Mouse (Mus musculus): ENCODE measurements around the gene H2-Eb2.

The H2-Eb2 gene

DNA sequence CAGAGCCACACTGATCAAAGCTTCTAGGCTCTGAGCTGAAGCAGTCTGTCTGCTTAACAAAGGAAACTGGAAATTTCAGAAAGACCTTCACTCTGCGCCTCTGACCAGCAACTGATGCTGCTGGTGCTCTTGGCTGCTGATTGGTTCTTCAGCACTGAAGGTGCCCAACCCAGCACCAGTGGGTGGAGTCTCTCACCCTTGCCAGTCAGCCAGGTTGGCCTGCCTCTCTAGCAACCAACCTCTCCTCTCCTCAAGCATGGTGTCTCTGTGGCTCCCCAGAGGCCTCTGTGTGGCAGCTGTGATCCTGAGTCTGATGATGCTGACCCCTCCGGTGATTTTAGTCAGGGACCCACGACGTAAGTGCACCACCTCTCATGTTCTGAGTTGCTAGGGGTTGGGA lies at the start of gene H2-Eb2:
TSS of gene H2-Eb2 (plus strand) at position 230 of the 400 bp plus-strand sequence.
- no peak for DNase-seq

- no peak for DNase-seq
These were observed 44.9 kb upstream of the H2-Eb2 start for GRCm38 (mm10) chr17:34280499-34281038.

DNA sequence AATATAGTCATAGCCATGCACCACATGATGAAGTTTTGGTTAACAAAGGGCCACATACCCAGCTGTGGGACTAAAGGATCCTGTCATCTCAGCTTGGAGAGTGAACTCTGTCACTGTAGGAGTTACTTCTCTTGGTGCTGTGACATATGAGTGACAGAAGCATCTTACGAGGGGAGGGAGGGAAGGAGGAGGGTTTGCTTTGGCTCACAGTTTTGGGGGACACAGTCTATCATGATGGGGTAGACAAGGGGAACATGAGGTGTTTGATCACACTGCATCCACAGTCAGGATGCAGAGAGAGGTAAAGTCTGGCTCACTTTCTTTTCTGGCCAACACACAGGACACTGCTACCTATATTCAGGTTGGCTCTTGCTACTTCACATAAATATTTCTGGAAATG lies 43.6 kb upstream of the H2-Eb2 start:
- DNase-seq: no peak

GRCm38 (mm10) chr17:34285371-34285770 lies 40.1 kb upstream of the H2-Eb2 start:
- no peak for DNase-seq

DNA sequence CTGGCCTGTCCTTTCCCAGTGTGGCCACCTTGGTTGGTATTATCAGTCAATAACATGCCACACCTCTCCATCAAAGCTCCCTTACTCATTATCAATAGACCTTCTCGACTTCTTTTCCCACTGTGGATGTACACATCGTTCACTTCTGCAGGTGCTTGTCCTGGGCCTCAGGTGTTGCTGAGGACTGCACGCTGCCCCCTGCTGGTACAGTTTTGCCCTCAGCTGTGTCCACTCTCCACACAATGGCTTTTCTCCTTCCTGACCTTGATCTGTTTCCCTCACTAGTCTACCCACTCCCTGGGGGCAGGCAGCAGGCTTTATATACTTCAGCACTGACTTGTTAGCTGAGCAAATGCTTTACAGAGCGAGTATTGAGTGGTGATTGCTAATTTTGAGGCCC lies 39.6 kb upstream of the H2-Eb2 start:
- DNase-seq: peak in 1 of 2 experiments; percentile 49

DNA sequence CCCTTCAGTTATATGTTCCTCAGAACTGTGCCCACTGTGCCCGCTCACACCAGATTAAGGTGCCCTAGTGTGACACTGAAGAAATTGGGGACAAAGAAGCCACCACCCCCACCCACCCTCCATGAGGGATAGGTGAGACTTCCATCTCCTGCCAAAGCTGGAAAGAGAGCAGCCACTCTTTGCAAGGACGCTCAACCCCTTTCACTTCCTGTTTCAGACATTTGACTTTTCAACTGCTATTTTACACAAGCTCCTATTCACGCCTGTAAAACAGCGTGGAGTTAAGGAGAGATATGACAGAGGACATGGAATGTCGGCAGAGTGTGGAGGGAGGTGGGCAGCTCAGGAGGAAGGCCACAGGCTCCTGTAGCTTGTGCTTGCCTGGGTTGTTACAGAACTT lies 39.0 kb upstream of the H2-Eb2 start:
- DNase-seq: no peak

- DNase-seq: no peak
These were observed 38.5 kb upstream of the H2-Eb2 start for GRCm38 (mm10) chr17:34286999-34287398.

- peak; percentile 89 to 94 for DNase-seq
These were observed 37.8 kb upstream of the H2-Eb2 start, which contains the start of gene H2-Aa for GRCm38 (mm10) chr17:34287648-34288047. Gene H2-Aa, minus strand, starts transcription at chr17:34287823.

DNA sequence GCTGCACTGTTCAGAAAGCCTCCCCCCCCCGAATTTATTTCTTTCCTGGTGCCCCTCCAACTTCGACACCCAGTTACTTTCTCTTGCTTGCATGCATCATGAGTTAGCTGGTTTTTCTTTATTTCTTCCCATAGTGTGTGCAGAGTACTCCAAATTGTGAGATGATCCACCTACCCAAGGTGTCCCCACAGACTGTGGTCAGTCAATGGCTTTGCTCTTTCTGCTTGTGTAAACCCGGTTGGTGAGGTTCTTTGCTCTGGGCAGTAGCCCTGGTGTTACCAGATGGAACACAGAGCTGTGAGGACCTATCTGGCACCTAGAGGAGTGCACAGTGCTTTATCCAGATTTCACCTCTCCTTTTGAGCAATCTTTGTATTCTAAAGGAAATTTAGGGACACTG lies 37.3 kb upstream of the H2-Eb2 start:
- DNase-seq: no peak

- DNase-seq: peak; percentile 61 to 80
These were observed 33.9 kb upstream of the H2-Eb2 start for GRCm38 (mm10) chr17:34291609-34292008.

DNA sequence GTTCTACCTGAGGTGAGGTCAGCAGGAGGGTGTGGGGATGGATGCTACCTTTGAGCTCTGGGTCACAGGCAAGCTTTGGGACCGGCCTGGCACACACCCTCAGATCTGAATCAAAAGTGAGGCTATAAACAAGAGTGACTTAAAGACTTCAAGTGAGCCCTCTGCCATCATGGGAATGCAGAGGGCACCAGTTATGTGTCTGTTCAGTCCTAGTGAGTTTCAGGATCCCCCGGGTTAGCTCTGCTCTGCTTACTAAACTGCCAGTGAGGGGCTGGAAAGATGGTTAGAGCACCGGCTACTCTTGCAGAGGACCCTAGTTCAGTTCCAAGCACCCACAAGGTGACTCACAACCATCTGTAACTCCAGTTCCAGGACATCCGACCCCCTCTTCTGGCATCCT lies 32.9 kb upstream of the H2-Eb2 start:
- no peak for DNase-seq

GRCm38 (mm10) chr17:34293533-34293932 lies 31.9 kb upstream of the H2-Eb2 start:
- DNase-seq: no peak

DNA sequence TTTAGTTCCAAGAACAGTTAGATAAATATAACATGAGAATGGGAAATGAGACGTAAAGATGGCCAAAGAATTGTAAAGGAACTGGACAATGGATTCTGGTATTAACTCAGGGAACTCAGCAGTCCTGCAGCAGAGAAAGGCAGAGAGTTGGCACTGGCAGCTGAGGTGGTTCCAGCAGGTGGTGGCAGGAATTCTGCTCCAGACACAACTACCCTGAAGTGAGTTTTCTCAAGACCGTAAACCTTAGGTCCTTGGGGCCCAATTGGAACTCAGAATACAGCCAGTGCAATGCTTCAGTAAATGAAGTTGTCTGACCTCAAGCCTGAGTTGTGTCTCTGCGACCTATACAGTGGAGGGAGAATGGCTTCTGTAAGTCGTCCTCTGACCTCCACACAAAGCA lies 31.2 kb upstream of the H2-Eb2 start:
- no peak for DNase-seq

- DNase-seq: no peak
These were observed 30.2 kb upstream of the H2-Eb2 start for GRCm38 (mm10) chr17:34295307-34295706.

- DNase-seq: peak; percentile 44 to 76
These were observed 29.3 kb upstream of the H2-Eb2 start for GRCm38 (mm10) chr17:34295891-34296794.

GRCm38 (mm10) chr17:34299356-34299755 lies 26.1 kb upstream of the H2-Eb2 start:
- DNase-seq: no peak

GRCm38 (mm10) chr17:34300071-34300470 lies 25.4 kb upstream of the H2-Eb2 start:
- DNase-seq: no peak

- no peak for DNase-seq
These were observed 24.5 kb upstream of the H2-Eb2 start for GRCm38 (mm10) chr17:34300691-34301566.

DNA sequence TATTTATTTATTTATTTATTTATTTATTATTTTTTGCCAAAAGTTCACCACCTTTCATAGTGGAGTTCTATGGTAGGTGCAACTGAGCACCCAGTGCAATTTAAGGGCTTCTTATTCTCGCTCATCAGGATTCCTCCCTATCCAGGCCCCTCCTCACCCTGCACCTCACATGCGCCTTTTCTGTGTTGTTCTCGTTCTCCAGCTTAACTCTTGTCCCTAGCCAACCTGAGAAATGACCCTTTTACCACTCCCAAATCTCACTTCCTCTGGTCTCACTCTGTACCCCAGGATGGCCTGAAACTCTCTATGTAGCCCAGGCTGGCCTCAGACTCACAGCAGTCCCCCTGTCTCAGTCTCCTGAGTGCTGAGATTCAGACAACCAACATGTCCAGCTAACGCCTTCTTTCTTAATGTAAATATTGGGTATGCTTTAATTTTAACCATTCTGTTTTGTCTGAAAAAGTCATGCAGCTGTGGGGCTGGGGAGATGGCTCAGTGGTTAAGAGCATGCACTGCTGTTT lies 23.7 kb upstream of the H2-Eb2 start:
- no peak for DNase-seq

DNA sequence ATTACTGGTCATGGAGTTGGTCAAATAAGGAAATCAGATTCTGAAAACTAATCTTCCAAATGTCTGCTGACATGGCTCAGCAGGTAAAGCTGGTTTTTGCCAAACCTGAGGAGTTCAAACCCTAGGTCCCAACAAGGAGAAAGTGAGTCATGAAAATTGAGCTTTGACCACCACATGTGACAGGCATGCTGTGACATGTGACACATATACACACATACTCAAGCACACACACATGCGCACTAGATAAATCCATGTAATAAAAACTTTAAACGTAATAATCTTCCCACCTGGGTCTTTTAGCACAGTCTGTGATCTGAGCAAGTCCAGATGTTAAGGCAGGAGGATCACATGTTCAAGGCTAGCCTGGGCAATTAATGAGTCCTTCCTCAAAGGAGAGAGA lies 21.7 kb upstream of the H2-Eb2 start:
- DNase-seq: no peak

GRCm38 (mm10) chr17:34304751-34305150 lies 20.7 kb upstream of the H2-Eb2 start:
- DNase-seq: peak; percentile 81 to 85

GRCm38 (mm10) chr17:34305380-34306030 lies 20.0 kb upstream of the H2-Eb2 start, which contains the start of gene H2-Eb1:
Gene H2-Eb1, plus strand, starts transcription at chr17:34305867.
- DNase-seq: peak; percentile 90 to 93

Data from kidney, adult 8-10 months (tissue).